Mouse (Mus musculus): ENCODE data around the gene Tex19.2. TPM values are rescaled to one million over a fixed set of nuclear protein-coding genes. Genes with fewer than 3 reads are reported as not detected.

Tex19.2 gene
- polyA plus RNA-seq, 1 experiment from 2014 or later: not detected

- no peaks in the 10 kb centered on the region for H3K9me3 ChIP-seq
- no peak overlapping the region for H3K27ac ChIP-seq
- no peak overlapping the region for H3K4me2 ChIP-seq
- no peaks in the 10 kb centered on the region for H3K4me1 ChIP-seq (replicated peaks)
- no peaks in the 10 kb centered on the region for H3K27me3 ChIP-seq
- no peak overlapping the region for H3K9ac ChIP-seq (replicated peaks)
- ATAC-seq (ENCODE audit: insufficient number of reproducible peaks, insufficient read depth, low FRiP score, low TSS enrichment, low read depth): no peak
- WGBS: 50% methylated on average over 1 of the region's 1 CpGs
- no peaks in the 10 kb centered on the region for H3K36me3 ChIP-seq
- no peak overlapping the region for H3K4me3 ChIP-seq (replicated peaks)
These were observed 16.1 kb upstream of the Tex19.2 start for GRCm38 (mm10) chr11:121134600-121134999.

- ATAC-seq (ENCODE audit: insufficient number of reproducible peaks, insufficient read depth, low FRiP score, low TSS enrichment, low read depth): no peak
These were observed 11.1 kb upstream of the Tex19.2 start for GRCm38 (mm10) chr11:121129616-121130015.

GRCm38 (mm10) chr11:121127441-121127840 lies 9.0 kb upstream of the Tex19.2 start:
- no peak overlapping the region for H3K4me3 ChIP-seq (replicated peaks)
- no peaks in the 10 kb centered on the region for H3K27me3 ChIP-seq
- no peaks in the 10 kb centered on the region for H3K36me3 ChIP-seq
- H3K27ac ChIP-seq: no peak overlapping the region
- ATAC-seq (ENCODE audit: insufficient number of reproducible peaks, insufficient read depth, low FRiP score, low TSS enrichment, low read depth): no peak
- no peak overlapping the region for H3K9ac ChIP-seq (replicated peaks)
- no peaks in the 10 kb centered on the region for H3K4me1 ChIP-seq (replicated peaks)
- H3K9me3 ChIP-seq: no peaks in the 10 kb centered on the region
- 85% methylated on average over 3 of the region's 3 CpGs for WGBS
- no peak overlapping the region for H3K4me2 ChIP-seq

More at GRCm38 (mm10) chr11:121129616-121130015, 11.1 kb upstream of the Tex19.2 start:
- 67% methylated on average over 1 of the region's 1 CpGs for WGBS
- Histone ChIP-seq H3K9me3 (no peaks in the 10 kb centered on the region), H3K9ac (replicated peaks) (no peak overlapping the region), H3K4me3 (replicated peaks) (no peak overlapping the region), H3K4me1 (replicated peaks) (no peaks in the 10 kb centered on the region), H3K27me3 (no peaks in the 10 kb centered on the region), H3K36me3 (no peaks in the 10 kb centered on the region), H3K4me2 (no peak overlapping the region), H3K27ac (no peak overlapping the region)

GRCm38 (mm10) chr11:121126395-121126794 lies 7.9 kb upstream of the Tex19.2 start:
- H3K27ac ChIP-seq: no peak overlapping the region
- no peak overlapping the region for H3K9ac ChIP-seq (replicated peaks)
- no peak overlapping the region for H3K4me2 ChIP-seq
- H3K4me1 ChIP-seq (replicated peaks): no peaks in the 10 kb centered on the region
- 85% methylated on average over 1 of the region's 1 CpGs for WGBS
- no peak for ATAC-seq (ENCODE audit: insufficient number of reproducible peaks, insufficient read depth, low FRiP score, low TSS enrichment, low read depth)
- H3K27me3 ChIP-seq: no peaks in the 10 kb centered on the region
- no peaks in the 10 kb centered on the region for H3K36me3 ChIP-seq
- no peak overlapping the region for H3K4me3 ChIP-seq (replicated peaks)
- no peaks in the 10 kb centered on the region for H3K9me3 ChIP-seq

GRCm38 (mm10) chr11:121125522-121126172 lies 7.2 kb upstream of the Tex19.2 start:
- WGBS: 81% methylated on average over 3 of the region's 3 CpGs
- no peaks in the 10 kb centered on the region for H3K27me3 ChIP-seq
- no peak overlapping the region for H3K4me3 ChIP-seq (replicated peaks)
- no peak overlapping the region for H3K4me2 ChIP-seq
- no peaks in the 10 kb centered on the region for H3K4me1 ChIP-seq (replicated peaks)
- H3K9me3 ChIP-seq: no peaks in the 10 kb centered on the region
- no peak overlapping the region for H3K9ac ChIP-seq (replicated peaks)
- no peak for ATAC-seq (ENCODE audit: insufficient number of reproducible peaks, insufficient read depth, low FRiP score, low TSS enrichment, low read depth)
- H3K36me3 ChIP-seq: no peaks in the 10 kb centered on the region
- H3K27ac ChIP-seq: no peak overlapping the region

GRCm38 (mm10) chr11:121123438-121123837 lies 5.0 kb upstream of the Tex19.2 start:
- Histone ChIP-seq H3K27me3 (no peaks in the 10 kb centered on the region), H3K4me1 (replicated peaks) (no peaks in the 10 kb centered on the region), H3K27ac (no peak overlapping the region), H3K4me2 (no peak overlapping the region), H3K36me3 (no peaks in the 10 kb centered on the region), H3K9me3 (no peaks in the 10 kb centered on the region), H3K4me3 (replicated peaks) (no peak overlapping the region), H3K9ac (replicated peaks) (no peak overlapping the region)
- no peak for ATAC-seq (ENCODE audit: insufficient number of reproducible peaks, insufficient read depth, low FRiP score, low TSS enrichment, low read depth)
- WGBS: 89% methylated on average over 4 of the region's 4 CpGs

- H3K9me3 ChIP-seq: no peaks in the 10 kb centered on the region
- H3K27me3 ChIP-seq: no peaks in the 10 kb centered on the region
- H3K9ac ChIP-seq (replicated peaks): no peak overlapping the region
- H3K4me3 ChIP-seq (replicated peaks): no peak overlapping the region
- no peaks in the 10 kb centered on the region for H3K36me3 ChIP-seq
- no peak overlapping the region for H3K4me2 ChIP-seq
- H3K4me1 ChIP-seq (replicated peaks): no peaks in the 10 kb centered on the region
- no peak overlapping the region for H3K27ac ChIP-seq
- no peak for ATAC-seq (ENCODE audit: insufficient number of reproducible peaks, insufficient read depth, low FRiP score, low TSS enrichment, low read depth)
- WGBS: 86% methylated on average over 2 of the region's 2 CpGs
These were observed 3.7 kb upstream of the Tex19.2 start for GRCm38 (mm10) chr11:121122024-121122670.

- no peak for ATAC-seq (ENCODE audit: insufficient number of reproducible peaks, insufficient read depth, low FRiP score, low TSS enrichment, low read depth)
- Histone ChIP-seq H3K4me1 (replicated peaks) (no peaks in the 10 kb centered on the region), H3K4me2 (no peak overlapping the region), H3K9me3 (no peaks in the 10 kb centered on the region), H3K27me3 (no peaks in the 10 kb centered on the region), H3K9ac (replicated peaks) (no peak overlapping the region), H3K4me3 (replicated peaks) (no peak overlapping the region), H3K36me3 (no peaks in the 10 kb centered on the region), H3K27ac (no peak overlapping the region)
- WGBS: 82% methylated on average over 3 of the region's 3 CpGs
These were observed 2.7 kb upstream of the Tex19.2 start for GRCm38 (mm10) chr11:121121151-121121550.

- no peaks in the 10 kb centered on the region for H3K36me3 ChIP-seq
- H3K9ac ChIP-seq (replicated peaks): no peak overlapping the region
- H3K27ac ChIP-seq: no peak overlapping the region
- H3K4me2 ChIP-seq: no peak overlapping the region
- no peaks in the 10 kb centered on the region for H3K4me1 ChIP-seq (replicated peaks)
- no peak for ATAC-seq (ENCODE audit: insufficient number of reproducible peaks, insufficient read depth, low FRiP score, low TSS enrichment, low read depth)
- 91% methylated on average over 18 of the region's 18 CpGs for WGBS
- no peaks in the 10 kb centered on the region for H3K9me3 ChIP-seq
- no peak overlapping the region for H3K4me3 ChIP-seq (replicated peaks)
- H3K27me3 ChIP-seq: no peaks in the 10 kb centered on the region
These were observed 371 bp downstream of the Tex19.2 start for GRCm38 (mm10) chr11:121118106-121118505.

GRCm38 (mm10) chr11:121112091-121112775 lies 6.2 kb downstream of the Tex19.2 start:
- no peaks in the 10 kb centered on the region for H3K27me3 ChIP-seq
- no peaks in the 10 kb centered on the region for H3K9me3 ChIP-seq
- H3K27ac ChIP-seq: no peak overlapping the region
- no peak overlapping the region for H3K9ac ChIP-seq (replicated peaks)
- H3K4me3 ChIP-seq (replicated peaks): no peak overlapping the region
- 0 out of 2 replicates have a peak, but pooled peaks cover 2% of the 10 kb centered on the region for H3K4me1 ChIP-seq (replicated peaks)
- H3K4me2 ChIP-seq: no peak overlapping the region
- 81% methylated on average over 5 of the region's 5 CpGs for WGBS
- ATAC-seq (ENCODE audit: insufficient number of reproducible peaks, insufficient read depth, low FRiP score, low TSS enrichment, low read depth): no peak
- no peaks in the 10 kb centered on the region for H3K36me3 ChIP-seq

GRCm38 (mm10) chr11:121111601-121112000 lies 6.9 kb downstream of the Tex19.2 start:
- 0 out of 2 replicates have a peak, but pooled peaks cover 2% of the 10 kb centered on the region for H3K4me1 ChIP-seq (replicated peaks)
- H3K4me3 ChIP-seq (replicated peaks): no peak overlapping the region
- no peak overlapping the region for H3K27ac ChIP-seq
- ATAC-seq (ENCODE audit: insufficient number of reproducible peaks, insufficient read depth, low FRiP score, low TSS enrichment, low read depth): no peak
- 85% methylated on average over 1 of the region's 1 CpGs for WGBS
- H3K9ac ChIP-seq (replicated peaks): no peak overlapping the region
- no peaks in the 10 kb centered on the region for H3K9me3 ChIP-seq
- no peak overlapping the region for H3K4me2 ChIP-seq
- H3K36me3 ChIP-seq: no peaks in the 10 kb centered on the region
- no peaks in the 10 kb centered on the region for H3K27me3 ChIP-seq

Data from limb, embryonic 12.5 days (tissue).